Mouse (Mus musculus): ENCODE measurements at regions not wholly inside any gene's neighbourhood (a gene's known extent, or its start where the extent isn't known, plus 50 kb on each side); places are given as distances from the start of the nearest gene placed in this dataset.
"Not testable (repeated sequence)": the region's sequence is repeated elsewhere in the genome, so short reads cannot be mapped to it uniquely, and the experiment has no call there.

DNA sequence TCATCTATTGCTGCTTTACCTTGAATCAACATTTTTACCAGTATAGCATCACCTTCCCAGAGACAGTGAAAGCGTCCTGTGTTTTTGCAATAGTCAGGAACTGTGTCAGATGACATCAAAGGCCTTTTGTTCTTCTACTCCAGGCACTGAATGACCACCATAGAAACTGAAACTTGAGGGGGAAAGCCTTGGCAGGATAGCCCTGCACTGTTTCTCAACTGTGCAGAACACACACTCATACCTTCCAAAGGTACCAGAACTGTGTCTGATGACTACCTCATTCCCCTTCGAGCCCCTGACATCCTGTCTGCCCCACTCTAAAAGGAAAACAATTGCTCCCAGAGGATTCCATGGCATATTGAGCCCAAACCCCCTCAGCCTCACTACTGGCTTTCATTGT is 134.3 kb downstream of the Tomm20 start:
- DNase-seq (ENCODE audit: low read depth, low spot score): not testable (repeated sequence)

DNA sequence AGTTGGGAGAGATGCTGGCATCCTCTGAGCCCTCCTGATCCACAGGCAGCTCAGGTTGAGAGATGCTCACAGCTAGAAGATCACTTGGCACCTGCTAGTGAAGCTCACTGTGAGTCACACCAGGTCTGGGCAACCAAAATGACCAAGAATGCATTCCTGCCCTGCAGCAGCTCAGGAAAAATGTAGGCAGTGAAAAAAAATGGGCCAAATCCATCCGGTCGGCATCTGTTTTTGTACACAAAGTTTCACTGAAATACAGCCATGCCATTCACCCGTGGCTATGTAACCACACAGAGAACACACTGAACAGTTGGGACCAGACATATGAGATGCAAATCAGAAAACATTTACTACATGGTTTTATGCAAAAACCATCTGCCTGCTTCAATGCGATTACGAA is 135.1 kb downstream of the Tomm20 start:
- DNase-seq (ENCODE audit: low read depth, low spot score): no peak

DNA sequence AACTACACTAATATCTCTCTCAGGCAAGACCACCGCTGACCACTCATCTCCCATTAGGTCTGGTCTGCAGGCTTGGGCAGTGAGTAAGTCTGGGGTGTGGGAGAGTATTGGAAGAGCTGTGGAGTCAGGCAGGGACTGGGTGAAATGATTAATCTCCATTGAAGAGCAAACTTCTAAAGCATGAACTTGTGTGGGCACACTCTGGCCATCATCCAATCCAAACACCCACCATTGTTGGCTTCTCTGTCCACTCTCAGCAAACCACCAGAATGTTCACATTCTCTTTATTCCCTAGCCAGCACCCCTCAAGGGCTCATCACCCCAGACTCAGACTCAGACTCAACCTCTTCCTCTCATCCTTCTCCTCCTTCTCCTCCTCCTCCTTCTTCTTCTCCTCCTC is 136.3 kb downstream of the Tomm20 start:
- no peak for DNase-seq (ENCODE audit: low read depth, low spot score)

DNA sequence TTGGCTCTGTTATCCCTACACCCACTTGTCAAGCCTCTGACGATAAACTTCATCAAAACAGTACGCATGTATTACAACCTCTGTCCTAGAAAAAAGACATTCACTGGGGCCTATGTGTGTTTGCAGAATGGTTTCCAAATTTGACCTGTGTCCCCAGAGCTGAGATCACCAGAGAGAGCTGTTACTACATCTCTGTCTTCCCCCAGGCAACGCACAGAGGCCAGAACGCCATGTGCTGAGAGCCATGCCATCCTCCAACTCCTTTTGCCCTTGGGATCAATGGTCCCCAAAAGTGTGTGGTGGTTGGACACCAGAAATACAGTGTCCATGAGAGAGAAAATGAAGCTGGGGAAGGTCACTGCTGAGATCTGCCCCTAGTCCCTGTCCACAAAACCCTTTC is 137.1 kb downstream of the Tomm20 start:
- DNase-seq (ENCODE audit: low read depth, low spot score): no peak

DNA sequence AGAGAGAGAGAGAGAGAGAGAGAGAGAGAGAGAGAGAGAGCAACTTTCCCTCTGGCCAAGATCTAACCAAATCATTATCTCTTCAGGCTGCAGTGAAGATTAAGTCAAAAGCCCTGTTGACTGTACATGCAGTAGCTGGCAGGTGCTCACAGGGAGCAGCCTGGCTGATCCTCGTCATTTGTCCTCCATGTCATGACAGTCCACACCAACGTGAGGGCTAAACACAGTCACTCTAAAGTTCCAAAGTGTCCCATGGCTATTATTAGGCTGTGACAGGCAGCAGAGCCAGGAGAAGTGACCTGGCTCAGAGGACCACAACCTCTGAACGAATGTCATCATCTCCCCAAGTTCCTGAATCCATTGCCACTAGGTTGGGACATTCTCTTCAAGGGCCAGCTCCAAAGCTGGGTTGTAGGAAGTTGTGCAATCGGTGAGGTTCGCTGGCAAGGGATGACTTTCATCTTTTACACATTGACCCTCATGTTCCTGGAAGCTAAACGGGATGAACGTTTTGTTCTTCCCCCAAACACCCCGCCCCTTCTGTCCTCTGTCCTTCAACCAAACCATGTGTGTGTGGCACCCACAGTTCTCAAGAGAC is 138.4 kb downstream of the Tomm20 start:
- no peak for DNase-seq (ENCODE audit: low read depth, low spot score)

DNA sequence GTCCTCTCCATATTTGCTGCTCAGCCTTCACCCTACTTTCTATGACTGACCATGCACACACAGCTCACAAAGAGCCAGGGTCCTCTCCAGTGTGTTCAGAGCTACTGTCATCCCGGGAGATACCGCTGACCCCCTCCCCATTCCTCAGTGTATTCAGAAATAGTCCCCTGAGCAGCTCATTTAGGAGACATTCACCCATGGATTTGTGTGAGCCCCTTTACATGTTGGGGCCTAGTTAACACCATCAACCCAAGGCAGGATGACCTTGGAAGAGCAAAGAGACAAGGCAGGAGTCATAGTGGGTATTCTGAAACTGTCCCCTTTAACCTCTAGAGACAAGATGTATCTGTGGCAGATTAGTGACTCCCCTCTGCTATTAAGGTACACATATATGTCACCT is 139.1 kb downstream of the Tomm20 start:
- DNase-seq (ENCODE audit: low read depth, low spot score): no peak

DNA sequence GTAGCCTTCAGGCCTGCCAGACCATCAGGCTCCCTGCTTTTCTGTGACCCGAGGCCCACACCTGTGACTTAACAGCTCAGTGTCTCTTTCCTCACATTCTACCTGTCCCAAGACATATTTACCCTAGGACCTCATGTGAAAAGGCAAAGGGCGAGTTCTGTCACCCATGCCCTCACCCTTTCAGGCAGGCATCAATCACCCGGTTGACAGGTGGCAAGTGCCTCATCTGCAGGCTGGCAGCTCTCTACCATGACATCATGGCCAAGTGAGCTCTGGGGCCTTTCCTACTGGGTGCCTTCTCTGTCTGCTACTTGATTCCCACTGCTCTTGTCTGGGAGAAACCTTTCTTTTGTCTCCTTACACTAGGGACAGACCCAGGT is 139.5 kb downstream of the Tomm20 start:
- no peak for DNase-seq (ENCODE audit: low read depth, low spot score)

DNA sequence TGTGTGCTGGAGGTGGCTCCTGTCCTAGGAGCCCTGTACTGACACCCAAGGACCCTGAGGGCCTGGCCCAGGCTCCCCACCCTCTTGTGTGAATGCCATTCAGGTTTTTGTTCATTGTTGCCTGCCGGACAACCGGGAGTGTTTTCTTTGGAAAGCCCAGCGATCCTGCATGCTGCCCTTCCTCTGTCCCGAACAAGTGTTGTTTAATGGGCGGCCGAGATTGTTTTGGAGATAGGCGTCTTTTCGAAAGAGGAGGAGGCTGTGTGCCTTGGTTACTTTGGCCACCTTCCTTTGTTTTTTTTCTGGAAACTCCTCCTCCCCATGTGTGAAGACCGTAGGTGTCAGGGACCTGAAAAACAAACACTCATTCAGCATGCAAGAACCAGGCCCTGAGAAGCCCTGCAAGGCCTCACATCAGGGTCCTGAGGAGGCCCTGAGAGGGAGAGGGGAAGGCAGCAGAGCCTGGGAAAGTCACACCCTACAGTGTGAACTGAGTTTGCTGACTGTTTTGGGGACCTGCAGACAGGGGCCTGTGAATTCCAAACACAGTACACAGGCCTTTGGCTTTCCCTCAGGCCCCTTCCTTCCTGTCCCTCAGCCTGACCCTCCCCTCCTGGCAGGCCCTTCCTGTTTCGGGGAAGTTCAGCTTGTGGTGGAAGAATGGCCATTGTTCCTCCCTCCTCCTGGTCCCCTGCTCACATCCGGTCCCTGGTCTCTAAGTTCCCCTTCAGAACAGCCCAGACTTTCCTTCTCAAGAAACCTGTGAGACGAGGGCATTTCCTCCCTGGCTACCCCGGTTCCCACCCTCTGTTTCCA is 140.1 kb downstream of the Tomm20 start:
- DNase-seq (ENCODE audit: low read depth, low spot score): peak; percentile 20

DNA sequence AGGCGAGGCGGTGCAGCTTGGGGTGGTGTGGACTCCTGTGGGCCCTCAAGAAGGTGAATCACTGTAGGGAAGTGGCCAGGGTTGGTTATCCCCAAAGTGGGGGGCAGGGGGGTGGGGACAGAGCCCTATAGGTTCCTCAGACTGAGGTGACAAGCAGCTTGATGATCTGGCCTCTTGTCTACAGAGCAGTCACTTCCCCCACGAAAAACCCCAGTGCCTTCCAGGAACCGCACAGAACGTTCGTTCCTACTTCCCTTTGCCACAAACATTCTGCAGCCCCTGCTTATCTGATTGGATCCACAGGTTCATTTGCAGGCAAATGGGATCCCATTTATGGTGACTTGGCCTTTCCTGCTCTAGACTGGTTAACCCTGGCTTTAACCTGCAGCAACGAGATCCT is 141.5 kb downstream of the Tomm20 start:
- DNase-seq (ENCODE audit: low read depth, low spot score): no peak

DNA sequence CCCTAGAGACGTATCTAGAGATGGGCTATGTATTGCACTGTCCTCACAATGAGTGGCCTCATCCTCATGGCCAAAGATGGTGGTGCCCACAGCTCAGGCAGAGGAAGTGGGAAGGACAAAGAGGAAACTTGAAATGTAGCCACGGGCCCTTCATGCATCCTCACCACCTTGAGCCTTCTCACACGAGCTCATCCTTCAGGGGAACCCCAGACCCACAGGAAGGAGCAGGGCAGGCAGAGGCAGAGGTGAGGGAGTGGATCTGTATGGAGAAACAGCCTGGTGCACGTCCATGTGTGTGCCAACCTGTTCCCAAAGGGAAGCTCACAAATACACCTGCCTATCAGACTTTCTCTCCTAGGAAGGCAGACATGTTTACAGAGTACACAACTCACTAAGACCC is 143.0 kb downstream of the Tomm20 start:
- no peak for DNase-seq (ENCODE audit: low read depth, low spot score)

DNA sequence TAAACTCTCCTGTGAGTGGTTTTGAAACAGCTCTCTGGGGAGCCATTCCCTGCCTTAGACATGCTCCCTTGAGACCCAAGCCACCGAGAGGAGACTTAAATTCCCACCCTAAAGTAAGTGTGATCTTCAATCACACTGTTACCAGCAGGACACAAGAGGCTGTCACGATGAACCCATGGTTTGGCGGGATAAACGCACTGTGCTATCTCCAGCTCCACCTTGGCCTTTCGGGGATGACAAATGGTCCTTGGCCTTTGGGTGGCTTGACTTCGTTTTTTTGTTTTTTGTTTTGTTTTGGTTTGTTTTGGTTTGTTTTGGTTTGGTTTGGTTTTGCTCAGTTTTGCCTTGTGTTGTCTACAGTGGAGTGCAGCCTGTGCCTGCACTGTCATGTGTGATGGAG is 144.7 kb downstream of the Tomm20 start:
- DNase-seq (ENCODE audit: low read depth, low spot score): no peak

DNA sequence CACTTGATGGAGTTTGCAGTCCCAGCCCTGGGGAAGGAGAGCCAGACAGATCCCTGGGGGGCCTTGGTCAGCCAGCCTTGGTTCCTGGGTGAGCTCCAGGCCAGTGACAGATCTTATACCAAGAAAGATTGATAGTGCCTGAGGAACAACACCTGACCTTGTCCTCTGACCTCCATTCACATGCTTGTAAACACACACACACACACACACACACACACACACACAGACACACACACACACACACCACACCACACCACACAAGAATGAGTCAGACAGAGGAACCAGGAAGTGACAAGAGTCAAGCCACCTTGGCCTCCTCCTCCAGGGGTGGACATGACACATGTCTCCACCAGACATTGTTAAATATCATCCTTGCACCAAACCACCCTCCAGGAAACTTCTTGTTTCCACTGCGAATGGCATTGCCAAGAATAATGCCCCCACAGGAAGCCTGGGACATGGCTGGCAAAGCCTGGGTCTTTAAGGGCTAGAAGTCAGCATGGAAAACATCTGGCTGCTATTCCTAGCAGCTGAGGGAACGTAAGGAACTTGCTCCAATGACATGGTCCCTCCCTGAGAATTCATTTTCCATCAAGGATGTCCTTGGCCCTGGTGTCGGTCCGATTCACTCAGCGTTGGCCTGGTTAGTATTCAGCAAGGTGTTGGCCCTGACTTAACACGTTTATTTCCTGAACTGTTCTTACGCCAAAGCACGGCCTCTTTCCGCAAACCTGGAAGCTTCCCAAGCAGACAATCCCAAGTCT is 147.9 kb downstream of the Tomm20 start:
- DNase-seq (ENCODE audit: low read depth, low spot score): no peak

DNA sequence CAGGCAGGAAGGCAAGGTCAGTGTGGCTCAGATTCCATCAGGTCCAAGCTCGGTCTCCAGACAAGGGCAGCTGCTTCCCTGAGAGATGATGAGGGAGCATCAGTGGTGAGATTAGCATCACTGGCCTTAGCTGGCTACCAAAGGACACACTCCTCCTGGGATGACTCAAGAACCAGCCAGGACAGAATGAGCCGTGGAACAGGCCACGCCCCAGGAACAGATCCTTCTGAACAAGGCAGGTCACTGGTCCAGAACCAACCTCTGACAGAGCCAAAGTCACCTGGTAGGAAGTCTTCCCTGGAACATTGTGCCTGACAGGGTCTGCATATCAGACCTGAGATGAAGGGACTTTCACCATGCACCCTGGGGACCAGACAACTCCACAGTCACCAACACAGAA is 152.0 kb downstream of the Tomm20 start:
- no peak for DNase-seq (ENCODE audit: low read depth, low spot score)

DNA sequence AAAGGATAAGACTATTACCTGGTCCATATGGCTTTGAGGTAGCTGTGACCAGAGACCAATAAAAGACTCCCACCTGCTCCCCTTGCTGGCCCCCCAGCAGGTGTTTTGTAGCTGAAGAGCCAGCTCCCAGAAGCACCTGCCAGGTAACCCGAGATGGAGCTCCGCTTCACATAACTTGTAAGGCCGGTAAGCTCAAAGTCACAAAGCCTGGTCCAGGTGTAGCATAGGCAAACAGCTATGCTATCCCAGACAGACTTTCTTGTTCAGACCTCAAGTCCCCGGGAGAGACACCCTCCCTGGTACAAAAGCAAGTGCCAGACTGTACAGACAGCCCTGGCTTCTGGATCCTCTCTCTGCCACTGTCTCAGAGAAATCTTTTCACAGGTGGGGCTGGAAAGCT is 154.6 kb downstream of the Tomm20 start:
- DNase-seq (ENCODE audit: low read depth, low spot score): no peak

DNA sequence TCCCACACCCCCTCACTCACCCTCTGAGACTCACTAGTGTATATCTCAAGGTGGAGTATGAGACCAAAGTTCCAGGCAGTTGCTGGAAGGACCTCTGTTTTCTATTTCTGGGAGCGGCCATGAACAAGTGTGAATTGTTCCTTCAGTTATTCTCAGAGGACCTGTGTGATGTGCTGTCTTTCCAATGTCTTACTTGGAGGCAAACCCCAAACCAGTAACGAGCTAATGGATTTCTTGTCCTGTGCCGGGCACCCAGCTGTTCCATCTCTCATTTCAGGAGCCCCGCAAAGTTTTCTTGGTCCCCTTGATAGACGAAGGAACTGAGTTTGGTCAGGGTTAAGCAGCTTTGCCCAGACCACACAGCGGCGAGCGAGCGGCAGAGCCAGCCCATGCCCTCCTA is 155.4 kb downstream of the Tomm20 start:
- DNase-seq (ENCODE audit: low read depth, low spot score): no peak

DNA sequence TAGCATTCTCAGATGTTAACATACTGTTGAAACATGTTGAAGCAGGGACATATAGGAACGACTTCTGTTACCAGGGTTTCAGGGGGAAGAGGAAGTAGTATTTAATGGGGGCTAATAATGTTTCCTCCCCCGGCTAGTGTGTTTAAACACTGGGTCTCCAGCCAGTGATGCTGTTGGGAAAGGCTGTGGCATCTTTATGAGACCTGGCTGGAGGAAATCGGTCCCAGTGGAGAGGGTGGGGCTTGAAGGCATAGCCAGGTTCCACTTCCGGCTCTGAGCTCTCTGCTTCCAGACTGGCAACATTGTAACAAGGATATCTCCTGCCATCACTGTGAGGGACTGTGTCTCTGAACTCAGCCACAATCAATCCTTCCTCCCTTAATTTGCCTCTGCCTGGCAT is 156.6 kb downstream of the Tomm20 start:
- DNase-seq (ENCODE audit: low read depth, low spot score): no peak

DNA sequence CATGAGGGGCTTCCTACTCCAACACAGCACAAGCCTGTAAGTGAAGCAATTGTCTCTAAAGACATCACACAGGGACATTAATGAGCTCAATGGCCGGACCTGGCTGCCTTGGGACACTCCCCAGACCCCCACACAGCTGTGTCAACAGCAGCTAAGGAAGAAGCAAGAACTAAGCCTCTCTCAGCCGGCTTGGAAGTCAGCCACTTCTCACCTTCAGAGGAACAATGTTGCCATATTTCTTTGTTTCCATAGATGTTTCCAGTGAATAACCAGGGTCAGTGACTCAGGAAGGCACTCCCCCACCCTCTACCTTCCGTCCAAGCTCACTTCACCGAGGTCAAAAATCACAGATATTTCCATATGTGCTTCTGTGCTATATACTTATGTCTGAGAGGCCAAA is 157.0 kb downstream of the Tomm20 start:
- DNase-seq (ENCODE audit: low read depth, low spot score): no peak

DNA sequence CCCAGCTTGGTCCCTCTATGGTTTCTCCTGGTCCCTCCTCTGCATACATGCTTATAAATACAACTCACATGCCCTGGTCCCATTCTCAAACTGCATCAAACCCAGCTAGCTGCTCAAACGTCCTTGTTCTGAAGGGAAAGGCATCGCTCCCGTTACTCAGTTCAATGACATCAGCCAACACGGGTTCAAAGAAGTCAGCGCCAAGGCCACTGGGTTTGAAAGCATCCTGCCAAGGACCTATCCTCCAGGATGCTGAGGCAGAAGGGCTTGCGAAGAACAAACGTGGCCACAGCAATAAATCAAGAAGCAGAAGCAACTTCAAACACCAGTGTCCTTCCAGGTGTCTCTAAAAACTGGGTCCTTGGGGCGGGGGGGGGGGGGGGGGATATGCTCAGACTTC is 158.2 kb downstream of the Tomm20 start:
- no peak for DNase-seq (ENCODE audit: low read depth, low spot score)

DNA sequence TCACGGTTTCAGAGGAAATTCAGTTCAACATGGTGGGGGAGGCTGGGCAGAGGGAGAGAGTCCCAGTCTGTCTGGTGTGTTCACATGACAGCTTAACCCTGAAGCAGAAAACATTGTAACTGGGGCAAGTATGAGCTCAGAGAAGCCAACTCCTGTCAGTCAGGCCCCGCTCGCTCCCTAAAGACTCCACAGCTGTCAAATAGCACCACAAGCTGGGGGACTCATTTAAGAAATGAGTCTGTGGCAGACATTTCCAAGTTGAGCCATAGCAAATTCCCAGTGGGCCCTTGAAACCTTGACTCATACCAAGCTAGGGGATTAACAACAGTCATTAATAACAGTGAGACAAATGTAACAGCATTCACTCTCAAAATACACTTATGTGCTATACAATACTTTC is 160.4 kb downstream of the Tomm20 start:
- DNase-seq (ENCODE audit: low read depth, low spot score): no peak

DNA sequence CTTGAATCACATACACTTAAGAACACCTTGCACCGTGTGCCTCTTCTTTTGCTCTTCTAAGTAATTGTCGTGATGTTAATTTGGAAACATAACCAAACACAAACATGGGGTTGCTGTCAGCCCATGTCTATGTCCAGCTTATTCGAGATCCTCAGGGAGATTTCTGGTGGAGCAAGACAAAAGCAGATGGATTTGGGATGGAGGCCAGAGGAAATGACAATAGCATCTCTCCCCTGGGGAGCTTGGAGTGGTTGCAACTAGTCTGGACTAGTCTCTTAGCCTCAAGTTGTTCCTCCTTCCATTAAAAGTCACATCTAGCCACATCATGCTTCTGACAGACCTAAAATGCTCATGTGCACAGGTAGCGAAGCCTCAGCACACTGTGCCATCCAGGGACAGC is 161.0 kb downstream of the Tomm20 start:
- no peak for DNase-seq (ENCODE audit: low read depth, low spot score)

DNA sequence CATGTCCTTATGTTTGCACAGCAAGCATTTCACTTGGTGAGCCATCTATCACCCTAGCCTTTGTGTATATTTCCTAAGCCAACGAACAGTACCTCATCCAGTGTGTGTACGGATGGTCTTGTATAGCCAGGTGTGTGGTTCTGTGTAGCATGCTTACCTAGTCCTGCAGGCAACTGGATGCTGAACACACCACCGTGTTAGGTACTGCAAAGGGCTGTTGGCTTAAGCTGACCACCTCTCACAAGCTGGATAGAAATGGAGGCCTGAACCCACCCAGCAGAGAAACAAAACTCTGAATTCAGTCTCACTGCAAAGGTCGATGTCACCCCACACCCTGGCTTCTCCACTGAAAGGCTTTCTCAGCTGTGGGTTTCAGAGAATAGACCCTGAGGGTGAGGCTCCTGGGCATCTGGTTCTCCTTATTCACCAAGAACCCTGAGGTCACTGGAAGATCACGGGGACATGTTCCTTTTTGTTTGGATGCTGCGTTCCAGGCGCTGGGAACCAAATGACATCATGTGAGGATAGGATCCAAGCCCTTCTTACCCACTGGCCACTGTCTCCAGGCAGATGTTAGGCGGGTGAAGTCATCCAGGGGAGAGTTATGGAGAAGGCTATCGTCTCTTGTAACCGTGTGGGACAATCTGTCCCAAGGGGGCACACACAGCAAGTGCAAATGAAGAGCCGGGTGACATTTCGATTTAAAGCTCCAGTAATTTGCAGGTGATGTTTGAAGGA is 161.8 kb downstream of the Tomm20 start:
- DNase-seq (ENCODE audit: low read depth, low spot score): no peak

DNA sequence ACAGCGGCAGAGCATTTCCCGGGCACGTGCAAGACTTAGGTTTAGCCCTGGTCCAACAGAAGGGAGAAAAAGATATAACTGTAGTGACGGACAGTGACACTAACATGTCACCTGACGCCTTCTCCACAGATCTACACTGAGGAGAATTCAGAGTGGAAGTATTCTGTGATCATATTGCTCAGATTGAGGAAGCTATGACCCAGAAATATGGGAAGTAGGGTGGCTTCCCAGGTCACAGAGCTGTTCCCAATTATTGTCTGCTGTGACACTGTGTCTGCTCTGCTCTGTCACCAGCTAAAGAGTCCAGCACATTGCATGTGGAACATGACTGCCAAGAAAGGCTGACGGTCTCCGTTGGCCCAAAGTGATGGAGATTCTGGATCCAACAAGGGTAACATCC is 167.0 kb downstream of the Tomm20 start:
- no peak for DNase-seq (ENCODE audit: low read depth, low spot score)
